Mouse (Mus musculus) megakaryocyte-erythroid progenitor cell, adult 5-6 weeks (primary cell): ENCODE results near the gene Dcaf15. TPM values are rescaled to one million over a fixed set of nuclear protein-coding genes. Genes with fewer than 3 reads are reported as not detected.

ENCODE experiments used
- ATAC-seq: replicated peaks from 2 replicates; pipeline ENCODE4 v1.8.0; 2016; ENCODE audit warnings: mild to moderate bottlenecking, inconsistent platforms; ENCODE audit not compliant: severe bottlenecking, poor library complexity, low FRiP score, low TSS enrichment
- total RNA-seq, 2 experiments: library from RNA; stranded (forward) in 1 of 2; stranded (reverse) in 1 of 2; fragments of 200-1000, 215-1000 nt in 1 of 2; fragments of >200 nt in 1 of 2; fragmentation: Nextera tagmentation in 1 of 2; gene quantifications; 2 replicates each; pipeline ENCODE4 v1.2.3; 2014 to 2017

Gene Dcaf15
- total RNA-seq, 2 experiments from 2014 or later = 16.3 to 27.0 TPM

DNA sequence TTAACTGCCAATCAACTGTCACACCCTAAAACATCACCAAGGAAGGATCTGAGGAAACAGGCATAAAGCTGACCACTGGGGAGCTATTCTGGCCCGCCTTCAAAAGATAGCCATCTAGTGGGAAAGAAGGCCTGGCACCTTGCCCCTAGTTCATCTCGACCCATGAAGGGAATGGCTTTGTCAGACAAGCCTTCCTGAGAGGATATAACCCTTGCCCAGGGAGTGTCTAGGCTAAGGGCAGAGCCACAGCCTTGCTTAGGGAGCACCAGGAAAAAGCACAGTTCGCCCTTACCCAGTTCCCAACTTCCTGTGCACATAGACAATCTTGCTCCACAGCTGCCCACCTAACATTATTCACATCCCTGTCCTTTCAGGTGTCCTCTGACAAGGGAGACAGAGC lies 967 bp downstream of the Dcaf15 start:
- no peak for ATAC-seq

DNA sequence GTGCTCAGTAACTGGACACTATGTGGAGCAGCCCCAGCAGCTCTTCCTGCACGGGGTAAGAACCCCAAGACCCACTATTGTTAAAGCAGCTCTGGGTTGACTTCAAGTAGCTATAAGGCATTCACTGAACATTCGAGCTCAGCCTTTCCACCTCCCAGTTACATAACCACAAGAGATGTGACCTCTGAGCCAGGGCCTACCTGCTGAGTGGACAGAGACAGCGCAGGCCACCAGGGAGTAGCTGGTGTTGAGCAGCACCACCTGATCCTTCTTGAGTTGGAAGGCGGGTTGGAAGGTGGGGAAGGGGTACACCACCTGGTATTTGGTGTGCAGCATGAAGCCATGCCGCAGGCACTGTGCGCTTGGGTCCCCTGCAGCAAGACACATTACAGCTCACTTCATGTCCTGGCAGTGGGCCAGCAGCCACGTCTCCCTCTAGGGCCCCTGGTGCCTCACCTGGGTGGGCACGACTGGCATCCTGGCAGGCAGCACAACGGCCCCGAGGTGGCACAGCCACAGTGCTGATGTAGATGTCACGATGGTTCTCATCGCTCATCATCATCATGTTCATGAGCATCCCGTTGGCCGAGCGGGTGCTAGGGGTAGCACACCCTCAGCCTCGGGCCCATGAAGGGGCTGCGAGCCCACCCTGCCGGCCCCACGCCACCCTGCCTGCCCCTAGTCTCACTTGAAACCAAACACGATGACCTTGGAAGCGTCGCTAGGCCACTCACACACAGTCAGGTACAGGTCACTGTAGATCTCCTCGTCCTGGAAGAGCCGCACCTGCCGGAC lies 2.9 kb downstream of the Dcaf15 start:
- no peak for ATAC-seq

DNA sequence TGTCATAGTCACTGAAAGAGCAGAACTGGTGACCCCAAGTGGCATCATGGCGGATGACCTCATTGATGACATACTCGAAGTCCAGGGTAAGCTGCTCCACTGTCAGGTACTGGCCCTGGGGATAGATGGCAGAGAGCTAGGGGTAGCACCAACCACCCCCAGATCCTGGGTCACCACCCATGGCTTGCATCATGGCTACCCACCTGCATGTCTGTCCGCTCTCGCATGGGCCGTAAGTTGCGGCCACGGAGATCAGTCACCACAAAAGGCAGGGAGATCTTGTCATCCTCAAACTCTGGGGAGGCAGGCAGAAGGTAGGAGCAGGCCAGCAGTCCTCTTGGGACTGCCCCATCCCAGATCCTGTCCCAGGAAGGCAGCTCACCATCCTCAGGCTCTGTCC lies 6.2 kb downstream of the Dcaf15 start:
- no peak for ATAC-seq

DNA sequence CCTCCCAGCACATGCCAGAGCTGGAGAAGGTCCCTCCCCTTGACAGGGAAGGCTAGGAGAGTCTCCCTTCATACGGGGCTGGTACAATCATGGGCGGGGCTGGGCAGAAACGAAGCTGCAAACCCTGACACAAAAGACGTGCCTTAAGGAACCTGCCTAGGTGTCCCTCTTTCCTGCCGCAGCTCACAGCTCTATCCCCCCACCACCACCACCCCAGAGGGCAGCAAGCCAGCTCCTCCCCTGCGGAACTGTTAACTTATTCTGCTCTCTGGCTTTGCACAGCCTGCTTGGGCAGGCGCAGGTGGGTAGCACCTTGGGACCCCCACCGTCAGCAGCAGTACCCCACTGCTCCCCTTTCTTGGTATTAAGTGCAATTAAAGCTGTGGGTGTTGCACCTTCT lies 8.5 kb downstream of the Dcaf15 start:
- no peak for ATAC-seq

DNA sequence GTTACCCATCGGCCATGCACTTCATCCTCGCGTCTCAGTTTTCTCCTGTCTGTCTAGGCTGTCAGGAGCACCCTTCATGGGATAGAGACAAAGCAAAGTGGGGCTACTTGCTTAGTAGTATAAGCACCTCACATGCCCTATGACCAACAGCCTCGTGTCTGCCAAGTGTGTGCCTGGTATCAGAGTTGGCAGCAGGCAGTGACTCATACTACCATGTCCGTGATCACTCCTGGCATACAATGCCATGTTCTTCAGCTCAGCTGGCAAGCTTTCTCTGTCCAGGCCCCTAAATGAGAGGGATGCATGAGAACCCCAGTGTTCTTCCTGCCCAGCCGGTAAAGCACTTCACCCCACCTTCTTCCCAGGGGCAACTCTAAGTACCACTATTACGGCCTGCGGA lies 14.0 kb downstream of the Dcaf15 start:
- ATAC-seq = no peak

DNA sequence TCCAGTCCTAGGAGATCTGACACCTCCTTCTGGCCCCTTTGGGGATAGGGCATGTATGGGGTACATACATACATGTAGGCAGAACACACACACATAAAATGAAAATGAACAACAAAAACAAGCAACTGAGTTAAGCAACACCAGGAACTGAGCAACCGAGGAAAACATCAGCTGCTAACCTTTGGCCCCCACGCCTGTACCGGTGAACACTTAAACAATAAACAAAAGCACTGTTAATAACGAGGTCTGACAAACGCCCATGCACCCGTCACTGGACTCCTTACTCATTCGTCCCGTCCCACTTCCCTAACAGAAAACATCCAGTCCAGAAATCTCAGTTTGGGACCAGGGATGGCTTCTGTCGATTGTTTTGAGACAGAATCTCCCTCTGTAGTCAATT lies 15.3 kb downstream of the Dcaf15 start:
- no peak for ATAC-seq

DNA sequence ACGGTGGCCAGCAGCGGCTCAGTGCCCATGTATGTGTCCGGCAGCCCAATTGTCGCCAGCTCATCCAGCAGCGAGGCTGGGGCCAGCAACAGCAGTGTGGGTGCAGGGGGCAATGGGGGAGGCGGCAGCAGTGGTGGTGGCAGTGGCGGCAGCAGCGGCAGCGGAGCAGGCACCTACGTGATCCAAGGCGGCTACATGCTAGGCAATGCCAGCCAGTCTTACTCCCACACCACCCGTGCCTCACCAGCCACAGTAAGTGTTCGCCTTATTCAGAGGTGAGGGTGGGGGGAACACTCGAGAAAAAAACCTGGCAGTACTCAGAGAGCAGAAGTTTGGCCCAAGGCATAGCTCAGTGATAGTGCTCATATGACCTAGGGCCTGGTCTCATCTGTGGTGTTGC lies 16.7 kb downstream of the Dcaf15 start:
- no peak for ATAC-seq

DNA sequence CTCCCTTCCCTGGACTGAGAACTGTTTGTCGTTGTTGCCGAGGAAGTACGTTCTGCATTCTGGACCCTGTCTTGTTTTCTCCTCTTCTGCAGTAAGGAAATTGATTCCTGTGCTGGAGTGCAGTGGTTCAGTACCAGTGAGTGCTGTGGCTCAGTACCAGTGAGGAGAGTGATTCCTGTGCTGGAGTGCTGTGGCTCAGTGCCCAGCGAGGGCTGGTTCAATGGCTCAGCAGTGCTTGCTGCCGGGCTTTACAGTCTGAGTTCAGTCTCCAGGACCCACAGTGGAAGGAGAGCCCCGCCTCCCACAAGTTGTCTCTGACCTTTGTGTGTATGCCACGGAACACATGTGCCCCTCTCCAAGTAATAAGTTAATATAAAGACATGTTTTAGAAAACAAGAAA lies 17.4 kb downstream of the Dcaf15 start:
- ATAC-seq = no peak

DNA sequence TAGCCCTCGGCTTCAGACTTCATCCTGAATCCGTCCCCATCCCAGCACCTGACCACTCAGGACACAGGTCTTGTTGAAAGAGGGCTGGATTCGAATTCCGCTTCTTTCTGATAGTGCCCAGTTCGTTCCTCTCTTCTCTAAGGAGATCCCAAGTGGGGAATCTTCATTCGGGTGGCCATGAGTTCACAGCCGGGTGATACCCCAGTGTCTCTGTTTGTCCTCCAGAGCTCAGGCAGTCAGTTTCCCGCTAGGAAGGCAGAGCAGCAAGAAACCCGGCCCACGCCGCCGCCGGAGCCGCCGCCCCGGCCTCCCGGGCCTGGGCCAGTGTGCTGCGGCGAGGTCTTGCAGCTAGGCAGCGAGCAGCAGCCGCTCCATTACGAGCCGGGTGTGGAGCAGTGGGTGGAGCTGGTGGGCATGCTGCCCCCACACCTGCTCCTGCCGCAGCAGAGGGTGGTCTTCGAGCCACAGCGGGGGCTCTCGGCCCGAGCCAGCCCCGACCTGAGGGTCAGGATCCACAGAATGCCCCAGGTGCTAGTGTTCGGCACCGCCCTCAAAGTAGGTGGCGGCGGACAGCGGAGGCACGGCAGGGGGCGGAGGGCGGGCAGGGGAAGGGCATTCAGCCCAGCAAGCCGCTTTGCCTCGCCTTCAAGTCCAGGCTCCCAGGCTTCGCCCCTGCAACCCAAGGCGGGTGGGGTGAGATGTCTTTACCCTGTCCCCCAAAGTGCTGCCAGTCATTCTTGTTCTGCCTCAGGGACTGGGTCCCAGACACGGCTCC lies 20.0 kb downstream of the Dcaf15 start:
- ATAC-seq = no peak

DNA sequence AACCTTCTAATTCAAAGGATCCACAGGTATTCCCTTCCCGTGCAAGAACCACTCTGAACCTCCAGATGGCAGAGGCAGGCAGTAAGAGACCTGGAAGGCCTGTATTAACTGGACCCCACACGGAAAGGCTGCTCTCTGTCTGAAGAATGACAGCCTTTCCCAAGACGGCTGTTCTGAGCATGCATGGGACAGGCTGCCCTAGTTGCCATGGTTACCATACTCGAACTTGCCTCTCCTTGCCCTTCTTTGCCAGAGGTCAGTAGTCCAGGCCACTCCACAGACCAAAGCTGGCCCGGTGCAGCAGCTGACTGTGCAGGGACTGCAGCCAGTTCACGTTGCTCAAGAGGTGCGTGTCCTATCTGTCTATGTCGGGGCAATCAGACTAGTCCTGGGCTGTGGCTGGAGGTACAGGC lies 20.7 kb downstream of the Dcaf15 start:
- no peak for ATAC-seq

DNA sequence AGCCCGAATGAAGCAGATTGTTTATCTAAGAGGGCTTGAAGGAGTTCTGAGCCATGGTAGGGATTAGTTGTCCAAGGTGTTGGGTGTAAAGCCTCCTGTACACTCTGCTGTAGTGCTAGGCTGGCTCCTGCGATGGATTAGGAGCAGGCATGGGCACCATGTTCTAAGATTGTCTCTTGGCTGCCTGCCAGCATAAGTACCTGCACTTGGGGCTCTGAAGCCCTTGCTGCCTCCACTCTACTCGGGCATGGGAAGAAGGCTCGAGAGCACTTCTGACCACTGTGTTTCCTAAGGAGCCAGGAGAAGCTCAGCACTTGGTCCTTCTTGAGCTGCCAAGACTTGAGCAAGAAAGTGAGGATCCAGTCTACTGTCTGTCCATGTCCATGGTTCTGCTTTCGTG lies 25.4 kb downstream of the Dcaf15 start:
- ATAC-seq = no peak

DNA sequence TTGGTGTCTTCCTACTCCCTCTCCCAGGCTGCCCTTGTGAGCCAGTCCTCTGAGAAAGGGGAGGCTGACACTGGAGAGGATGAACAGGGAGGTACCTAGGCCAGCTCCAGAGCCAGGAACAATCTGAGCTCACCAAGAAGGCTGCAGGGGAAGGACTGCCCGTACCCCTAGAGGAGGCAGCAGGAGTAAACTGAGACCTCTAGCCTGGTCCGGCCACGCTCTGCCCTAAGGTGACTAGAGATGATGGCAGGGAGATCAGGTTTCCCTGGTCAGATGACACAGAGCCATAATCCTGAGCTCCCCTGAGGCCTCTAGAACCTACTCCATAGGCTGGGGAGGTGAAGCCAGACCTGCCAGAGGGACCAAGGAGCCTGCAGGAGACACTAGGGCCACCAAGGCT lies 27.7 kb downstream of the Dcaf15 start:
- no peak for ATAC-seq

DNA sequence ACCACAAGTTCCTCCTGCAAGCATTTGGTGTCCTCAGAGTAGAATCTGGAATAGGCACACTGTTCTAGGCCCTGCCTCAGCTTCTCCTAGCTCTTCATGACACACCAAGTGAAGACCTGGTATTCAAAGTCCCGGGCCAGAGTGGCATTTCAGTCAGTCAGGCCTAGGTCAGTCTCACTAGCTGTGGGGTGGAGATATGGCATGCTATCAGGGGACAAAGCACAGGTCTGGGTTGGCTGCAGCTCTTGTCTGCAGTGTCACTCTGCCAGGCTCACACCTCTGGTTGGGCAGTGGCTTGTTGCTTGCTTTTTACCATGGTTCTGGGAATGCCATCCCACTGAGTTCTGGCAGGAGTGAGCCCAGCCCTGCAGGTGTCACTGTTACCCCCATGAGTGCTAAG lies 28.2 kb downstream of the Dcaf15 start:
- 0 out of 2 replicates have a peak, but pooled peaks have one; percentile 56 for ATAC-seq

DNA sequence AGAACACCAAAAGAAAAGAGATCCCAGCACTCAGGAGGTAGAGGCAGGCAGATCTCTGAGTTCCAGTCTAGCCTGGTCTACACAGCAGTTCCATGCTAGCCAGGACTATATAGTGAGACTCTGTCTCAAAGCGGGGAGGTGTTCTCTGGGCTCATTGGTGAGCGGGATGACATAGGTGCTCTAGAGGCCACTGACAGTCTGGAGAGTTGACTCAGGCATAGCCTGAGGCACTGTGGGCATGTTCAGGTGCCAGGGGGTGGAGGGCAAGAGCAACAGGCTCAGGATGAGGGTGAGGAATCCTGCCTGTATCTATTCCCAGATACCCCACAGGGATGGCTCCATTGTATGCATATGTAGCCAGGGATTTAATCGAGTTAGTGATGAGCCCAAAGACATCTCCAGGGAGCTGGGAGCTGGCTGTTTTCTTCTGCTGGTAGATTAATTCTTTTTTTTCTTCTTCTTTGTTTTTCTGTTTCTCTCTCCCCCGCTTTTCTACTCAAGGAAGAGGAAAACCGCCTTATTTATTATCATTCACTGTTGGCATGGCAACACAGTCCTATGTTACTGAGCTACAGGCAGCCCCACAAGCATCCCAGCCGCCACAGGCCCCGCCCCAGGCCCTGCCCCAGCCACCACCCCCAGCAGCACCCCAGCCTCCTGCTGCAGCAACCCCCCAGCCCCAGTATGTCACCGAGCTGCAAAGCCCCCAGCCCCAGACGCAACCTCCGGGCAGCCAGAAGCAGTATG lies 31.2 kb downstream of the Dcaf15 start:
- no peak for ATAC-seq

DNA sequence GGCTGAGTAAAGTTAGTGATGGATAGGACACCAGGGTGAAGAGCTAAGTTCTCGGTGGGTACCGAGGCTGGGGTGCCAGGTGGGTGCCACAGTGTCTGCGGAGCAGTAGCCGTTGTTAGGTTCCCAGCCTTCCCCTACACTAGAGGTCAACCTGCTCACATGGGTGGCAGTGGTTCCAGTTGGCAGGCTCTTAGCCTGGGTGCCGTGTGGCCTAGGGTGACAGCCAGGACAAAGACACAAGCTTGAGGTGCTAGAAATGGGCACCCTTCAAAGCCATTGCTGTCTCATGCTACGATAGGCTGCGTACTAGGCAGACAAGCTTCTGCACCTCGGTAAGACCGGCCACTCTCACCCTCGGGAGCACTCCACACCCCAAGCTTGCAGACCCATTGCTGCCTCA lies 32.2 kb downstream of the Dcaf15 start:
- no peak for ATAC-seq

DNA sequence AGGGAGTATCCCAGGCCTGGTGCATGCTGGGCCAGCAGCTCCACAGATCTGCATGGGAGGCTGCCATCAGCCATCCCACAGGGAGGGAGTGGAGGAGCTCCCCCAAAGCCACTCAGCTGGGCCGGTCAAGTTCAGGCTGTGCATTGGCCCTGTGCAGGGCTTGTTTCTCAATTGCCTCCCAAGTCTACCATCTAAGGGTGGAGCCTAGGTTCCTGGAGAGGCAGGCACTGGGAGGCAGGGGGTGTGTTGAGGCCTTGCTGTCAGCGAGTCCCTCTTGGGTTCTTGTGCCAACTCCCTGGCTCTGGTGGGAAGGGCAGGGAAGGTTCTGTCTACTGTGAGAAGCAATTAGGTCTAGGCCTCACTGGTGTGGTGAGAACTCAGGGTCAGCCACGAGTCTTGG lies 32.6 kb downstream of the Dcaf15 start:
- no peak for ATAC-seq

DNA sequence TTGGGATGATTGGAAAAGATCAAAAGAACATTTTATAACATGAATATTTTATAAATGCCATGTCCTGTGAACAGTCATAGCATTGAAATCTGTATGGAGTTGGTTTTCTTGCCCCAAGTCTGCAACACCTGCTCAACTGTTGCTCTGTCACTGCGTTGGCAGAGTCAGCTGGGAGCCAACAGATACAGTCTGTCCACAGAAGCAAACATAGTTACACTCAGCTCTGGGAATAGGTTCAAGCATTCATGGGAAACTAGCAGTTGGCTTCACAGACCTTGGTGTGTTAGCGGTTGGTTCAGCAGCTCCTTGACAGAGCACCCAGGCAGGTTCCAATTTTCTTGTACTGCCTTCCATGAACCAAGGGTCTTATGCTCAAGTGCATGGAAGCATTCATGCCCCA lies 33.9 kb downstream of the Dcaf15 start:
- no peak for ATAC-seq

DNA sequence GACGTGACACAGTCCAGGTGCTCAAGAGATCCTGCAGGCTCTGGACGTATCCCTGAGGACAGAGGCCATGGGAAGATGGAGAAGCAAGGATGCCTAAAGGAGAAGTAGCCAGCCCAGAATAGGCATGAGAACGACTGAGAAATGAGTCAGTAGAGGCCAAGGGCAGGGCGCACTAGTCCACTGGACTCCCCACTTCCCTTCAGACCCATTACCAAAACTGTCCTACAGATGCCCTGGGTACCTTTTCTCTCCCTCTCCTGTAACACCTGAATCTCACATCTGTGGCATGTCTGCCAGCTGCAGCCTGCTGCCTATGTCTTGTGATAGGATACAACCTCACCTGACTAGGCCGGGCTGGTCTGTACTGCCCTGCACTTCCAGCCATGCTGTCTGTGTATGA lies 34.3 kb downstream of the Dcaf15 start:
- no peak for ATAC-seq

DNA sequence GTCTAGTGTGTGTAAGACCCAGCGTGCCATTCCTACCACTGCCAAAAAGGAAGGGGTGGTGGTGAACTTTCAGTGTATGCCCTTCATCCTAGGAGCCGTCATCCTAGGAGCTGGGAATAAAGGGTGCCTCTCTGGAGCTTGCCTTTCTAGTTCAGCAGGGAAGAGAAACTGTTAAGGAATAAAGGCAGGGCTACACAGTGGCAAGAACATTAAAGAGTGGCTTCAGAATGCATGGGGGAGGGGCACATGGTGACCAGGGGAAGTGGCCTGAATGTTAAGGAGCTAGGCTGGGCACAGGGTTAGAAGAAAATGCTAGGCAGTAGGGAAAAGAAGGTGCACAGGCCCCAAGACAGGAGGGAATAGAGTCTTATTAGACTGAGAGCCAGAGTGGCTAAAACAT lies 34.8 kb downstream of the Dcaf15 start:
- no peak for ATAC-seq

DNA sequence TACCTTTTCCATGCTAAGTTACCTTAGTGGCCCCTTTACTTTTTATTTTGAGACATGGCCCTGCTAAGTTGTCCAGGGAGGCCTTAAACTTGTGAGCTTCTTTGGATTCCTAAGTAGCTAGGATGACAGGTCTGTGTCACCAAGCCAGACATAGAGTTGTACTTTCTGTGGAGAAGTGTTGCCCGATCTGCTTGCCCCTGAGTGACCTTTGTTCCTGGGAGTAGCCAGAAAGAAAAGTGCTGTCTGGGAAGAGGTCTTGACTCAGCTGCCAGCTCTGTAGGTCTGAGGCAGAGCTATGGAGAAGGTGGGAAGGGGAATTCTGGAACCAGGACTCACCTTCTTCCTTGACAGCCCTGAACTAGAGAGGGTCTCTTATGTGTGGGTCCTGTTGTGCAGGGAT lies 35.4 kb downstream of the Dcaf15 start:
- ATAC-seq = no peak
